Mouse (Mus musculus) embryonic fibroblast, embryonic 13.5 days (primary cell): ENCODE results near the gene Mast3.

Source experiments
- CTCF ChIP-seq: IDR thresholded peaks from 2 replicates; pipeline ENCODE4 v1.5.1; 2011; ENCODE audit warnings: mild to moderate bottlenecking, control low read depth, low read length, moderate library complexity, borderline replicate concordance; ENCODE audit not compliant: insufficient read depth
- POLR2A ChIP-seq: IDR thresholded peaks from 2 replicates; pipeline ENCODE4 v1.6.1; 2011; ENCODE audit warnings: low read depth, mild to moderate bottlenecking, control low read depth, low read length, moderate library complexity

- TF ChIP-seq CTCF = no peak
- no peak for TF ChIP-seq POLR2A
Measured at GRCm38 (mm10) chr8:70748246-70749096, 56.4 kb downstream of the Mast3 start.
